Mouse (Mus musculus): ENCODE measurements at regions not wholly inside any gene's neighbourhood (a gene's known extent, or its start where the extent isn't known, plus 50 kb on each side); places are given as distances from the start of the nearest gene placed in this dataset.
A peak's percentile ranks its signal among the peaks of the same experiment; 100 is the strongest.

- 26% methylated on average over 1 of the region's 1 CpGs for WGBS
- H3K27me3 ChIP-seq (ENCODE audit: control insufficient read depth, insufficient read depth, low read length) = no peaks in the 10 kb centered on the region
- peak; percentile 63 for DNase-seq (ENCODE audit: low spot score)
Observed at GRCm38 (mm10) chrX:163669886-163670285, 91.2 kb downstream of the Rnf138rt1 start.

More at GRCm38 (mm10) chrX:163669886-163670285, 91.2 kb downstream of the Rnf138rt1 start:
- H3K9me3 ChIP-seq (ENCODE audit: control insufficient read depth, low read length) = no peaks in the 10 kb centered on the region
- no peak overlapping the region for H3K4me2 ChIP-seq (ENCODE audit: low read depth, severe bottlenecking)
- no peaks in the 10 kb centered on the region for H3K4me1 ChIP-seq (ENCODE audit: control insufficient read depth, insufficient read depth, low read length)
- H3K27ac ChIP-seq (replicated peaks; ENCODE audit: low read depth, low read length) = no peak overlapping the region
- H3K4me3 ChIP-seq (ENCODE audit: low read depth, low read length) = no peak overlapping the region
- no peaks in the 10 kb centered on the region for H3K36me3 ChIP-seq (ENCODE audit: control insufficient read depth, insufficient read depth, low read length)
- no peak for ATAC-seq (ENCODE audit: insufficient number of reproducible peaks, low FRiP score, low TSS enrichment, low read depth)
- H3K9ac ChIP-seq (ENCODE audit: low read length) = no peak overlapping the region

Measured in limb, embryonic 11.5 days (tissue).